Mouse (Mus musculus): ENCODE data around the gene Rapgef5. TPM values are rescaled to one million over a fixed set of nuclear protein-coding genes. Genes with fewer than 3 reads are reported as not detected.

Rapgef5 gene
- polyA plus RNA-seq, 1 experiment from 2014 or later: 5.6 TPM

- no peaks in the 10 kb centered on the region for H3K36me3 ChIP-seq (ENCODE audit: control insufficient read depth, insufficient read depth, low read length)
- no peak overlapping the region for H3K9ac ChIP-seq (ENCODE audit: low read length)
- no peak overlapping the region for H3K4me2 ChIP-seq (replicated peaks; ENCODE audit: low read depth)
- H3K27me3 ChIP-seq (ENCODE audit: control insufficient read depth, insufficient read depth, low read length): no peaks in the 10 kb centered on the region
- ATAC-seq (ENCODE audit: low FRiP score, low TSS enrichment) (no peak), DNase-seq (ENCODE audit: low spot score) (no peak)
- H3K4me1 ChIP-seq (replicated peaks; ENCODE audit: control insufficient read depth, insufficient read depth): no peaks in the 10 kb centered on the region
- H3K4me3 ChIP-seq (ENCODE audit: low read depth, low read length): no peak overlapping the region
- no peaks in the 10 kb centered on the region for H3K9me3 ChIP-seq (ENCODE audit: control insufficient read depth, low read length)
- TF ChIP-seq CTCF (IDR thresholded peaks at IDR 0.05; ENCODE audit: low read depth): no peak
- TF ChIP-seq EP300 (optimal IDR thresholded peaks at IDR 0.05): no peak
- WGBS: 77% methylated on average over 5 of the region's 5 CpGs
- no peak overlapping the region for H3K27ac ChIP-seq (replicated peaks)
Measured at GRCm38 (mm10) chr12:117760373-117760772, 244.1 kb downstream of the Rapgef5 start.

- Histone ChIP-seq H3K4me1 (replicated peaks; ENCODE audit: control insufficient read depth, insufficient read depth) (no peaks in the 10 kb centered on the region), H3K27ac (replicated peaks) (no peak overlapping the region), H3K4me2 (replicated peaks; ENCODE audit: low read depth) (no peak overlapping the region), H3K4me3 (ENCODE audit: low read depth, low read length) (no peak overlapping the region), H3K36me3 (ENCODE audit: control insufficient read depth, insufficient read depth, low read length) (no peaks in the 10 kb centered on the region), H3K9ac (ENCODE audit: low read length) (no peak overlapping the region), H3K9me3 (ENCODE audit: control insufficient read depth, low read length) (no peaks in the 10 kb centered on the region), H3K27me3 (ENCODE audit: control insufficient read depth, insufficient read depth, low read length) (no peaks in the 10 kb centered on the region)
- no peak for ATAC-seq (ENCODE audit: low FRiP score, low TSS enrichment)
- no peak for DNase-seq (ENCODE audit: low spot score)
- no peak for TF ChIP-seq CTCF (IDR thresholded peaks at IDR 0.05; ENCODE audit: low read depth)
- TF ChIP-seq EP300 (optimal IDR thresholded peaks at IDR 0.05): no peak
Measured at GRCm38 (mm10) chr12:117760846-117761245, 244.6 kb downstream of the Rapgef5 start.

- no peak overlapping the region for H3K9ac ChIP-seq (ENCODE audit: low read length)
- H3K27ac ChIP-seq (replicated peaks): no peak overlapping the region
- ATAC-seq (ENCODE audit: low FRiP score, low TSS enrichment) (no peak), DNase-seq (ENCODE audit: low spot score) (no peak)
- no peaks in the 10 kb centered on the region for H3K4me1 ChIP-seq (replicated peaks; ENCODE audit: control insufficient read depth, insufficient read depth)
- WGBS: 30% methylated on average over 1 of the region's 1 CpGs
- H3K27me3 ChIP-seq (ENCODE audit: control insufficient read depth, insufficient read depth, low read length): no peaks in the 10 kb centered on the region
- TF ChIP-seq CTCF (IDR thresholded peaks at IDR 0.05; ENCODE audit: low read depth) (no peak), EP300 (optimal IDR thresholded peaks at IDR 0.05) (no peak)
- no peak overlapping the region for H3K4me2 ChIP-seq (replicated peaks; ENCODE audit: low read depth)
- H3K36me3 ChIP-seq (ENCODE audit: control insufficient read depth, insufficient read depth, low read length): no peaks in the 10 kb centered on the region
- H3K9me3 ChIP-seq (ENCODE audit: control insufficient read depth, low read length): no peaks in the 10 kb centered on the region
- no peak overlapping the region for H3K4me3 ChIP-seq (ENCODE audit: low read depth, low read length)
Measured at GRCm38 (mm10) chr12:117761698-117762097, 245.4 kb downstream of the Rapgef5 start.

GRCm38 (mm10) chr12:117763247-117763646 lies 247.0 kb downstream of the Rapgef5 start:
- DNase-seq (ENCODE audit: low spot score) (peak; percentile 27), ATAC-seq (ENCODE audit: low FRiP score, low TSS enrichment) (peak; percentile 59; the same call in 1 of the 2 replicates)

GRCm38 (mm10) chr12:117764839-117765238 lies 248.6 kb downstream of the Rapgef5 start:
- WGBS: 8% methylated on average over 7 of the region's 7 CpGs
- H3K27ac ChIP-seq (replicated peaks): no peak overlapping the region
- H3K27me3 ChIP-seq (ENCODE audit: control insufficient read depth, insufficient read depth, low read length): no peaks in the 10 kb centered on the region
- H3K4me1 ChIP-seq (replicated peaks; ENCODE audit: control insufficient read depth, insufficient read depth): no peaks in the 10 kb centered on the region
- no peak overlapping the region for H3K9ac ChIP-seq (ENCODE audit: low read length)
- H3K9me3 ChIP-seq (ENCODE audit: control insufficient read depth, low read length): no peaks in the 10 kb centered on the region
- DNase-seq (ENCODE audit: low spot score) (peak; percentile 77), ATAC-seq (ENCODE audit: low FRiP score, low TSS enrichment) (peak; percentile 69)
- no peak for TF ChIP-seq EP300 (optimal IDR thresholded peaks at IDR 0.05)
- TF ChIP-seq CTCF (IDR thresholded peaks at IDR 0.05; ENCODE audit: low read depth): peak; percentile 98
- H3K4me2 ChIP-seq (replicated peaks; ENCODE audit: low read depth): no peak overlapping the region
- no peak overlapping the region for H3K4me3 ChIP-seq (ENCODE audit: low read depth, low read length)
- H3K36me3 ChIP-seq (ENCODE audit: control insufficient read depth, insufficient read depth, low read length): no peaks in the 10 kb centered on the region

More at GRCm38 (mm10) chr12:117763247-117763646, 247.0 kb downstream of the Rapgef5 start:
- H3K9me3 ChIP-seq (ENCODE audit: control insufficient read depth, low read length): no peaks in the 10 kb centered on the region
- no peaks in the 10 kb centered on the region for H3K4me1 ChIP-seq (replicated peaks; ENCODE audit: control insufficient read depth, insufficient read depth)
- no peak overlapping the region for H3K4me2 ChIP-seq (replicated peaks; ENCODE audit: low read depth)
- no peaks in the 10 kb centered on the region for H3K36me3 ChIP-seq (ENCODE audit: control insufficient read depth, insufficient read depth, low read length)
- no peak overlapping the region for H3K9ac ChIP-seq (ENCODE audit: low read length)
- H3K27ac ChIP-seq (replicated peaks): no peak overlapping the region
- WGBS: 65% methylated on average over 3 of the region's 3 CpGs
- H3K27me3 ChIP-seq (ENCODE audit: control insufficient read depth, insufficient read depth, low read length): no peaks in the 10 kb centered on the region
- no peak overlapping the region for H3K4me3 ChIP-seq (ENCODE audit: low read depth, low read length)
- TF ChIP-seq CTCF (IDR thresholded peaks at IDR 0.05; ENCODE audit: low read depth) (no peak), EP300 (optimal IDR thresholded peaks at IDR 0.05) (no peak)

- H3K4me1 ChIP-seq (replicated peaks; ENCODE audit: control insufficient read depth, insufficient read depth): no peaks in the 10 kb centered on the region
- ATAC-seq (ENCODE audit: low FRiP score, low TSS enrichment) (no peak), DNase-seq (ENCODE audit: low spot score) (peak; percentile 76)
- H3K9ac ChIP-seq (ENCODE audit: low read length): no peak overlapping the region
- no peaks in the 10 kb centered on the region for H3K36me3 ChIP-seq (ENCODE audit: control insufficient read depth, insufficient read depth, low read length)
- H3K27ac ChIP-seq (replicated peaks): no peak overlapping the region
- no peak overlapping the region for H3K4me3 ChIP-seq (ENCODE audit: low read depth, low read length)
- WGBS: 4% methylated on average over 5 of the region's 5 CpGs
- no peaks in the 10 kb centered on the region for H3K27me3 ChIP-seq (ENCODE audit: control insufficient read depth, insufficient read depth, low read length)
- no peak overlapping the region for H3K4me2 ChIP-seq (replicated peaks; ENCODE audit: low read depth)
- no peaks in the 10 kb centered on the region for H3K9me3 ChIP-seq (ENCODE audit: control insufficient read depth, low read length)
- TF ChIP-seq CTCF (IDR thresholded peaks at IDR 0.05; ENCODE audit: low read depth) (peak; percentile 92), EP300 (optimal IDR thresholded peaks at IDR 0.05) (no peak)
Measured at GRCm38 (mm10) chr12:117769113-117769512, 252.8 kb downstream of the Rapgef5 start.

Data from stomach, postnatal 0 days (tissue).